Mouse (Mus musculus) heart, postnatal 0 days (tissue): ENCODE data around the gene Bbs5.

Experiments
- CTCF ChIP-seq: IDR thresholded peaks from 2 replicates; pipeline ENCODE4 v1.5.1; 2016; ENCODE audit warnings: antibody characterized with exemption, control low read depth, low read depth
- EP300 ChIP-seq: IDR thresholded peaks from 2 replicates; pipeline ENCODE4 v1.6.1; 2016; ENCODE audit warnings: antibody characterized with exemption, low read depth

DNA sequence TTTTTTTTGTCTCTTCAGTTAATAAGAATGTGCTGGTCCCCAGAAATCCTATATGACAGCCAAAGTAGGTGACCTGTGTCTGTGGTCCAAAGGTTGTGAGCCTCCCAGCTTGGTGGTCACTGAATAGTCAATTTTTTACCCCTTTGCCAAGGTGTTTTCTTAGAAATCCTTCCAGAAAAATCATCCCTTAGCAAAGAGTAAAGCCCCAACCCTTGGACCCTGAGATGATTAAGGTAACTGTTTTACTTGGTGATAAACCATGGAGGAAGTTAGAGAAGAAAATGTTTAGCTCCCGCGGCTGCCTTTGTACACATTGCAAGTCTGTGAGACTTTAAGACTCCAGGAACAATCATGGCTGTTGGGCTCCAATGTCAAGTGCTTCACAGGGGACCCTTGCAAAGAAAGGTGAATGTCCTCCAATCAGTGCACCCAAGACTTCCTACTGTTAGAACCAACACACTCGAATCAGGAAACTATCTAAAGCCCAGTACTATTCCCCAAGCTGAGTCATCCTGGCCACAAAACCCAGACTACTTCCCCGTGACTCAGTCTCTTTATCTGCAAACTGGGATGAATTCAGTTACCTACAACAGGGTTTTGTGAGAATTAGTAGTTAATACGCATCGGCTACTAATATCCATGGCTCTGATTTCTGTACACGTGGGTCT is 43.1 kb upstream of the Bbs5 start:
- TF ChIP-seq CTCF (no peak), EP300 (no peak)
